Mouse (Mus musculus) midbrain, embryonic 15.5 days (tissue): Measurements from ENCODE around the gene Mmgt2. TPM values are rescaled to one million over a fixed set of nuclear protein-coding genes. Genes with fewer than 3 reads are reported as not detected.
"Not testable (repeated sequence)": the region's sequence is repeated elsewhere in the genome, so short reads cannot be mapped to it uniquely, and the experiment has no call there.

Source experiments
- ATAC-seq: fragments of 200-750 bp; cut with Nextera tagmentation; replicated peaks from 2 replicates; pipeline ENCODE4 v1.8.0; 2017; ENCODE audit warnings: moderate TSS enrichment
- H3K27ac ChIP-seq: fragments of 300-500 bp; sonication (generic); 2 replicates; pipeline ENCODE4 v1.5.1; 2015; ENCODE audit warnings: mild to moderate bottlenecking, inconsistent platforms
- H3K27me3 ChIP-seq: fragments of 300-500 bp; sonication (generic); replicated peaks from 2 replicates; pipeline ENCODE4 v1.6.1; 2015; ENCODE audit warnings: inconsistent platforms
- H3K36me3 ChIP-seq: fragments of 300-500 bp; sonication (generic); replicated peaks from 2 replicates; pipeline ENCODE4 v1.6.1; 2015; ENCODE audit warnings: inconsistent platforms
- H3K4me1 ChIP-seq: fragments of 300-500 bp; sonication (generic); 2 replicates; pipeline ENCODE4 v1.6.1; 2015; ENCODE audit warnings: inconsistent platforms
- H3K4me2 ChIP-seq: fragments of 300-500 bp; sonication (generic); 2 replicates; pipeline ENCODE4 v1.6.1; 2015; ENCODE audit warnings: inconsistent platforms, mild to moderate bottlenecking, moderate library complexity
- H3K4me3 ChIP-seq: fragments of 300-500 bp; sonication (generic); 2 replicates; pipeline ENCODE4 v1.5.1; 2015; ENCODE audit warnings: mild to moderate bottlenecking, inconsistent platforms
- H3K9ac ChIP-seq: fragments of 300-500 bp; sonication (generic); 2 replicates; pipeline ENCODE4 v1.6.1; 2015; ENCODE audit warnings: mild to moderate bottlenecking, inconsistent platforms
- H3K9me3 ChIP-seq: fragments of 300-500 bp; sonication (generic); 2 replicates; pipeline ENCODE4 v1.6.1; 2016; ENCODE audit warnings: inconsistent platforms
- WGBS: fragments of 180-500 bp; shearing (Covaris S2); methylation state at CpG from one replicate; pipeline ENCODE4 v1.1.7; 2015; ENCODE audit warnings: mixed read lengths; 5-methylcytosine and 5-hydroxymethylcytosine counted together
- polyA plus RNA-seq: library from polyadenylated mRNA; unstranded; fragments of >200 nt; fragmentation: Nextera tagmentation; extraction: Ambion mirVana; gene quantifications from 2 replicates; pipeline ENCODE4 v1.2.1, GENCODE M21; 2015

Mmgt2 gene
- polyA plus RNA-seq, 1 experiment from 2014 or later = 21.6 TPM

DNA sequence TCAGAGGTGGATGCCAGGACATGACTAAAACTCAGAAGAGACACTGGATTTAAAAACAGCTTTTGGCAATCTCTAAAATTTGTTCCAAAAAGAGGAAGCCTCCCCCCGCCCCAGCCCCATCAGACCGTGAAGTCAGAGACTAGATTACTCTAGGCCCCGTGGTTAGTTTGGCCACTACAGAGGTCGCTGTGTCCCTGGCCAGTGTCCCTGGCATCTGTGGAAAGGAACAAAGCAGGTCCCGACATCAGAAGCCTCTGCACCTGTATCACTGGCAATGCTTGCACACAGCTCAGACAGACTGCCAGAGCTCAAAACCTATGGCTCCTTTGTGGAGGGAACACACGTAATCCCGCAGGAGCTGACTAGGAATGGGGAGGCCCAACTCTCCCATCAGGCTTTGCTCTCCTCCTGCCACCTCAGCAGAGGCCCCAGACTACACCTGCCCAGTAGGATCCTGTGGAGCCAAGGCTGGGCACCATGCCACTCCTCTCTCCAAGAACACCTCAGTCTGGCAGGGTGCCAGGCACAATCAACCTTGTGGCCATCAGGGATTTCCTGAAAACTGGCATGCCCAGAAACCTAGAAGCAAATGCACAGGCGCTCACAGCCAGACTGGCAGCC, 5.3 kb upstream of the Mmgt2 start:
- Histone ChIP-seq H3K36me3 (no peaks in the 10 kb centered on the region), H3K4me3 (no peak overlapping the region), H3K9ac (no peak overlapping the region), H3K4me2 (no peak overlapping the region), H3K4me1 (peaks cover 49% of the 10 kb centered on the region), H3K27ac (peak overlapping the region; percentile 27), H3K9me3 (no peaks in the 10 kb centered on the region), H3K27me3 (no peaks in the 10 kb centered on the region)
- ATAC-seq = no peak
- 59% methylated on average over 8 of the region's 8 CpGs for WGBS

DNA sequence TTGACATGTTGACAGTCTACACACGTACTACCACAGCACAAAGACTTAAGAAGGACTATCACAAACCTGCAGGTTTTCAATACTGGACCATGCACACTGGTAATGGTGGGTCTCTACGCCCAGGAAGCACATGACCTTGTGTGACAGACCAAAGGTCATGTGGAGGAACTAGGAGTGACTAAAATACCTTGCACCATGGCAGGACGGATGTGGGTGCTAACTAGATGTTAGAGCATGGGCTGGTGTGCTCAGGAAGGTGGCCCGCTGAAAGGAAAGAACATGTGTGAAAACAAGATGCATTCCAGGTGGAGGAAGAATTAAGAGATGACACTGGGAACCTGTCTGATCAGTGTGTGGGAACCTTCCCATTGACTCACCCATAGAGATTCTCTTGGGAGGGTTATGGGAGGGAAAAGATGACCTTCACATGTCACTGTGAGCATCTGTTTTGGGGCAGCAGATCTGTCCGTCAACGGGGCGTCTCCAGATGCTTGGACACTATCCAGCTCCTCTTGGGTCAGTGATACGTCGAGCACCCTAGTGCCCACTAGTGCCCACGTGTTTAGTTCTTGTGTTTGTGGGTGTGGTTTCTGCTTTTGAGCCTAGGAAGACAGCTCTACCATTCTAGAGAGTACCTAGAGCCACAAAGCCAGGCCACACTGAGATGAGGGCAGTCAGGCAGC, 4.6 kb upstream of the Mmgt2 start:
- ATAC-seq = no peak
- peaks cover 50% of the 10 kb centered on the region for H3K4me1 ChIP-seq
- peak overlapping the region; percentile 27; the same call in 1 of the 2 replicates for H3K27ac ChIP-seq
- H3K27me3 ChIP-seq = no peaks in the 10 kb centered on the region
- no peaks in the 10 kb centered on the region for H3K9me3 ChIP-seq
- H3K4me3 ChIP-seq = no peak overlapping the region
- no peak overlapping the region for H3K9ac ChIP-seq
- no peaks in the 10 kb centered on the region for H3K36me3 ChIP-seq
- 87% methylated on average over 10 of the region's 10 CpGs for WGBS
- no peak overlapping the region for H3K4me2 ChIP-seq

DNA sequence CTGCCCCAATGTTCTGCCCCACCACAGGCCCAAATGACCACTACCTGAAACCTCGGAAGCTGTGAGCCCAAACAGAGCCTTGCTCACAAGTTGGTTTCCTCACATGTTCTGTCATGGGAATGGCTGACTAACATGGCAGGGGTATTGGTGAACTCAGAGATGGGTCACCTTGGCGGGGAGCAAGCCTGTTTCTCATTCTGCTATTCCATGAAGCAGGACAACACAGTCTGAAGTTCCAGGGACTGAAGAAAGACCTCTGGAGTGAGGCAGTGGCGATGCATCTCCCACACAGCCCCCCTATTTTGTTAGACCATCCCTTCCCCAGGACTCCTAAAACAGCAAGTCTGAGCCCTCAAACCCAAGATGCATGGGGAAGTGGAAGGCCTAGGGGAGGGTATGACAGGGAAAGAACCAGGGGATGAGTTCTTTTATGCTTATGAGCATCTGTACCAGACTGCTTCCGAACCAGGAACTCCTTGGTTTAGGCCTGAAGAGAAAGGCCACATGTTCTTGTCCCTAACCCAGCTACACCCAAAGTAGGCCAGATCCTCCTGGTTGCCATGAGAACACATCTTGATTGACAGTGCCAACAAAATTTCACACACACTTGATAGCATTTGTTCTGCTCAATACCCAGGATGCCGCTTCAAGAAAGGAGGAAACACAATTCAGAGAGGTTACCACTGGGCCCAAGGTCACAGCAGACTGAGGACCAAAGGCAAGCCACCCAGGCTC, 3.7 kb upstream of the Mmgt2 start:
- H3K9me3 ChIP-seq = no peaks in the 10 kb centered on the region
- peaks cover 57% of the 10 kb centered on the region for H3K4me1 ChIP-seq
- no peak overlapping the region for H3K9ac ChIP-seq
- H3K36me3 ChIP-seq = no peaks in the 10 kb centered on the region
- no peak overlapping the region for H3K27ac ChIP-seq
- no peaks in the 10 kb centered on the region for H3K27me3 ChIP-seq
- 78% methylated on average over 5 of the region's 5 CpGs for WGBS
- peak overlapping the region; percentile 84 for H3K4me2 ChIP-seq
- no peak for ATAC-seq
- no peak overlapping the region for H3K4me3 ChIP-seq

DNA sequence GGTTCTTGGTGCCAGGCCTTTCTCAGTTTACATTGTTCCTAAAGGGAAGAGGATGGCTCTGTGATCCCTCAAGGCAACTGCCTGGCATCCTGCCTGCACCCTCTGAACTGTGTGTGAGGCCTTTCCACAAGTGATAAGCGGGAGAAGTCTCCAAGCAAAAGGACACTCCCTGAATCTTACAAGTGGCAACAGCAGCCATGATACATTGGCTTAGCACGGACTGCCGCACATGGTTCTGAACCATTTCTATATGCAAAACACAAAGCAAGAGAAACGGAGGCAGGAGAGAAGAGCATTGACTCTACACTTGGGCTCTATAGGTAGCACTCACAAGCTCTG, 3.2 kb upstream of the Mmgt2 start:
- Histone ChIP-seq H3K9me3 (no peaks in the 10 kb centered on the region), H3K9ac (no peak overlapping the region), H3K27me3 (no peaks in the 10 kb centered on the region), H3K4me3 (no peak overlapping the region), H3K36me3 (no peaks in the 10 kb centered on the region), H3K4me1 (peaks cover 57% of the 10 kb centered on the region), H3K27ac (no peak overlapping the region), H3K4me2 (peak overlapping the region; percentile 84)
- WGBS = 74% methylated on average over 4 of the region's 4 CpGs
- no peak for ATAC-seq

DNA sequence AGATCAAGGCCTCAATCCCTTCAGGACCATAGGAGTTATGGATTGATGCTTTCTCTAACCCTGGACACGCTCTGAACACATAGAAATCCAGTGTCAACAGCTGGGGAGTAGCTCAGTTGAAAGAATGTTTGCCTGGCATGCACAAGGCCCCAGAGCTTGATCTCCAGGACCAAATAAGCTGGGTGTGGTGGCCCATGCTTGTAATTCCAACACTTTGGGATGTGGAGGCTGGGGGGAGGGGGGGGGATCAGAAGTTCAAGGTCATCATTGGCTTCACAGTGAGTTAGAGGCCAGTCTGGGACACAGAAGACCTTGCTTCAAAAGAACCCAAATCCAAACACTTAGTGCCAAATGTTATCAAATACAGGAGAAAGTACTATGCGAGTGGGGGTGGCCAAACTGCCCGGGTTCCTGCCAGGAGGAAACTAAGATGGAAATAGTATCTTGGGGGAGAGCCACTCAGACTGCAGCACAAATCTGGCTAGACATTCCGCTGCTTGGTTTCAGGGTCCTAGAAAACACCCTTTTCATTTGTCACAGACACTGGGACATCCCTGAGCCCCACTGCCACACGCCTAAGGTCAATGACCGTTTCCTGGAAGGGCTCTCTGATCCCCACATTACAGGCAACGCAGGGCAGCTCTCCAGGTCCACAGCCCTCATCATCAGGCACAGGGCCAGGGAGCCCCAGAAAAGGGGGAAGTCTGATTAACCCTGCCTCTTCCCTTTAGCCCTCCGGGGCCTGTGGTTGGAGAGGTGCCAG, 2.6 kb upstream of the Mmgt2 start:
- Histone ChIP-seq H3K4me2 (peak overlapping the region; percentile 84), H3K27ac (peak overlapping the region; percentile 48; the same call in 1 of the 2 replicates), H3K36me3 (no peaks in the 10 kb centered on the region), H3K4me3 (peak overlapping the region; percentile 84), H3K4me1 (peaks cover 57% of the 10 kb centered on the region), H3K9me3 (no peaks in the 10 kb centered on the region), H3K9ac (no peak overlapping the region), H3K27me3 (no peaks in the 10 kb centered on the region)
- WGBS = 34% methylated on average over 8 of the region's 8 CpGs
- no peak for ATAC-seq

DNA sequence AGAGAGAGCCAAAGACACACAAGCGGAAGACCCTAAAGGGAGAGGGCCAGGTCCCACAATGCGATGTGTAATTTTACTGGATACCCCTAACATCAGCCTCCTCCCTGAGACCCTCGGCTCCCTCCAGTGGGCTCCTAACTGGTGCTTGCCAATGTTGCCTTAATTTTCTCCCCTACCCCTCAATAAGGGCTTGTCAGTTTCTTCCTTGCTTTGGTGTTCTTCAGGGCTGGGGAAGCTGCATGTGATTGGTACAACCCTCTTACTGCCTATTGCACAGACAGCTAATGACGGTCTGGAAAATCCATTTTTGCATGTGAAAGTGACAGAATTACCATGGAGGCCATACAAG, 2.0 kb upstream of the Mmgt2 start:
- H3K27ac ChIP-seq = peak overlapping the region; percentile 48
- peak overlapping the region; percentile 84 for H3K4me3 ChIP-seq
- peak overlapping the region; percentile 84 for H3K4me2 ChIP-seq
- no peaks in the 10 kb centered on the region for H3K27me3 ChIP-seq
- no peak for ATAC-seq
- peaks cover 57% of the 10 kb centered on the region for H3K4me1 ChIP-seq
- WGBS = 27% methylated on average over 4 of the region's 4 CpGs
- H3K36me3 ChIP-seq = no peaks in the 10 kb centered on the region
- H3K9ac ChIP-seq = peak overlapping the region; percentile 12; the same call in 1 of the 2 replicates
- no peaks in the 10 kb centered on the region for H3K9me3 ChIP-seq

DNA sequence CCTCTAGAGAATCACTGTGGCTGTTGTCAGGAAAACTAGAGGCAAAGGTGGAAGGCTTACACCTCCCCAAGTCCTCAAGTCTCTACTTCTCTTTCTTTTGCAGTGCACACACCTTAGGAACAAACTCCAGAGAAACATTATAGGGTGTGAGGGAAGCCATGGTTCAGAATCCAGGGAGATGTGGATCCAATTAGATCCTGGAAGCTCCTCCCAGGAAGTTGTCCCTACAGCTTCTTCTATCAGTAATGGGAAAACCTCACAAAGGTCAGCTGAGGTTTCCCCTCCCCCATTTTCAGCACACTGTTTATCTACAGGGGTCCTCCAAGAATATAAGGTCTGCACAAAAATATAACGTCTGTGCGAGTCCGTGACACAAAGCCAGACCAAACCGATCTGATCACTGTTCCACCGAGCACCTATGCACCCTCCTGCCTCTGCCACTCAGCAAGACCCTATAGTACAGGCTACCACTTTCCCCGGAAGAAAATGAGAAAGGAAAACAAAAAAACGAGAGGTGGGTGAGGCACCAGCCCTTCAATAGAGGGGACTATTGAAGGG, 1.4 kb upstream of the Mmgt2 start:
- H3K9me3 ChIP-seq = no peaks in the 10 kb centered on the region
- H3K27ac ChIP-seq = peak overlapping the region; percentile 48; the same call in 1 of the 2 replicates
- H3K27me3 ChIP-seq = no peaks in the 10 kb centered on the region
- H3K36me3 ChIP-seq = no peaks in the 10 kb centered on the region
- whole genome bisulfite sequencing = 56% methylated on average over 7 of the region's 7 CpGs
- peaks cover 53% of the 10 kb centered on the region for H3K4me1 ChIP-seq
- peak overlapping the region; percentile 84 for H3K4me3 ChIP-seq
- peak overlapping the region; percentile 84 for H3K4me2 ChIP-seq
- H3K9ac ChIP-seq = peak overlapping the region; percentile 75; the same call in 1 of the 2 replicates
- no peak for ATAC-seq

DNA sequence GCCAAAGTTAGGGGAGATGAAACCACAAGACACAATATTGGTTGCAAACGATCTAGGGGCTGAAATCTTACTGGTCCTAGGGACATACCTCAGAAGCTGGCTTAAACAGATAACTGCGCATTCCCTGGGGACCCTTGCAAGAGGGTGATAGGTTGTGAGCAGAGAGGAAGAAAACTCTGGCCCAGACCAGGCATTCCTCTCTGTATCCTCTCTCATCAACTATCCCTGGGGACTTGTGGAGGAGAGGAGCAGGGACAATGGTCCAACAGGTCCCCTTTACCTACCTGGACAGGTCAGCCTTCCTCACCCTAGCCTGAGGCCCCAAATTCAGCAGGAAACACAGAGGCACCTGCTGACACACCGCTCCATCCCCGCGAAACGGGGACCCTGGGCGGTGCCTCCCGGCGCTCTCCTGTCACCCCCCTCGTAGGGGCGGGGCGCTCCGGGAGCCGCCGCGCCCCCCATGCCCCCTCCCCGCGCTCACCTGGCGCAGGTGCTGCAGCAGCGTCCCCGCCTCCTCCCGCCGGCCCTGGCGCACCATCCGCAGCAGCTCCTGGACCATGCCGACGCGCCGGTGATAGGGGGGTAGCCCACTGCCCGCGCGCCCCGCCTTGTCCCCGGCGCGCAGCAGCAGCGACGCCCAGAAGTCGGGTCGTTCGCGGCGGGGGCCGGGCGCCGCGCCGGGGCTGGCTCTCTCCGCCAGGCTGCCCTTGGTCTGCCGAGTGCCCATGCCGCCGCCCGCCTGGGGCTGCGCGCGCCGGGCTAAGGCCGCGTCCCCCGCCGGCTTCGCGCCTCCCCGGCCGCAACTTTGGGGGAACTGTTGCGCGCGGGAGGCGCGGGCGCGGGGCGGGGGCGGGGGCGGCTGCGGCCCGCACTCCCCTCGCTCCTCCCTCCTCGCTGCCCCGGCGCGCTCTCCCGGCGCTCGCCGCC, 538 bp upstream of the Mmgt2 start, which contains the start of gene Lrrc75a:
Gene Lrrc75a (minus strand): TSS at position 863 of the 930 bp plus-strand sequence.
- Histone ChIP-seq H3K9me3 (no peaks in the 10 kb centered on the region), H3K27ac (peak within 1 kb of the TSS; percentile 71), H3K4me1 (peaks cover 53% of the 10 kb centered on the region), H3K36me3 (no peaks in the 10 kb centered on the region), H3K27me3 (no peaks in the 10 kb centered on the region), H3K4me3 (peak within 1 kb of the TSS; percentile 84), H3K9ac (peak within 1 kb of the TSS; percentile 75), H3K4me2 (peak within 1 kb of the TSS; percentile 84)
- peak; percentile 69 for ATAC-seq
- 1% methylated on average over 63 of the region's 86 CpGs for WGBS

DNA sequence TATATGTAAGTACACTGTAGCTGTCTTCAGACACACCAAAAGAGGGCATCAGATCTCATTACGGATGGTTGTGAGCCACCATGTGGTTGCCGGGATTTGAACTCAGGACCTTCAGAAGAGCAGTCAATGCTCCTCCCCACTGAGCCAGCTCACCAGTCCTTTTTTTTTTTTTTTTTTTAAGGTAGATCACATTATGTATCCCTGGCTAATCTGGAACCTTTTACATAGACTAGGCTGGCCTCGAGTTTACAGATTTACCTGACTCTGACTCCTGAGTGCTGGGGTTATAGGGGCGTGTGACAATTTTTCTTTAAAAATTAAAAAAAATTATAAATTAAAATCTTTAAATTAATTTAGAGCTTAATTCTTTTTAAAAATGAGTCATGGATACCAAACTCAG, 1.3 kb downstream of the Mmgt2 start:
- H3K27ac ChIP-seq, H3K9me3 ChIP-seq, H3K36me3 ChIP-seq, H3K4me2 ChIP-seq, H3K9ac ChIP-seq, H3K27me3 ChIP-seq, H3K4me3 ChIP-seq, ATAC-seq: not testable (repeated sequence)
- 84% methylated on average over 4 of the region's 4 CpGs for WGBS
- H3K4me1 ChIP-seq = peaks cover 38% of the 10 kb centered on the region

DNA sequence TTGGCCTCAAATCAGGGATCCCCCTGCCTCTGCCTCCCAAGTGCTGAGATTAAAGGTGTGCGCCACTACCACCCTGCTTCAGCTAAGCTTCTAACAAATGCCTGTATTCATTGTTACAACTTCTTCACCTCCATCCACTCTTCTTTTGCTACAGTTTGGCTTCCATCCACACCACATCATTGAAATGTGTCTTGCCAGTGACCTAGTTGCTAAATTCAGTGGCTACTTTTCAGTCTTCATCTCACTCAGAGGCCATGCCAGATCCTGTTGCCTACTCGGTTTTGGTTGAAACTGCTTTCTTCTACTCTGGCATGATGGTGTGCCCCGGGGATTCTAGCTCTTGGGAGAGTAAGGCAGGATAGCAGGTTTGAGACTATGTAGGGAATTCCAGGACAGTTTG, 3.1 kb downstream of the Mmgt2 start:
- H3K36me3 ChIP-seq = no peaks in the 10 kb centered on the region
- no peak for ATAC-seq
- WGBS = 93% methylated on average over 3 of the region's 3 CpGs
- H3K4me2 ChIP-seq = no peak overlapping the region
- peaks cover 21% of the 10 kb centered on the region for H3K4me1 ChIP-seq
- H3K9ac ChIP-seq = no peak overlapping the region
- H3K4me3 ChIP-seq = no peak overlapping the region
- no peaks in the 10 kb centered on the region for H3K9me3 ChIP-seq
- no peak overlapping the region for H3K27ac ChIP-seq
- H3K27me3 ChIP-seq = no peaks in the 10 kb centered on the region

DNA sequence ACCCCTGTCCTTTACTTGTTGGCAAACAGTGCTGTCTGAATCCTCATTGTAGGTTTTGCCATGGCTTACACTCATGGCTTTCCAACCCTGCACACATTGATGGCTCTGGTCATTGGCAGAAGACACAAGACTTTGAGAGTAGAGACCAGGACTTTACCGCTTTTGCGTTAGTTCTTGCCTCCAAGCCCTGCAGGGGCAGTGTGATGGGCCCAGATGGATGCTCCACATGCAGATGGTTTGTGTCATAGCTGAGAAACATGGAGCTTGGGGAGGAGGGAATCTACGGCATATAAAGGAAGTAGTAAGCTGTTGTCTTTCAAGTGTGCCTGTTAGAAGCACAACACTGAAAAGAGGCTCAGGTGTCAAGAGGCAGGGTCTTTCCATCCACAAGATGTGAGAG, 3.6 kb downstream of the Mmgt2 start:
- Histone ChIP-seq H3K36me3 (no peaks in the 10 kb centered on the region), H3K4me2 (no peak overlapping the region), H3K4me1 (peaks cover 16% of the 10 kb centered on the region), H3K27me3 (no peaks in the 10 kb centered on the region), H3K27ac (no peak overlapping the region), H3K9me3 (no peaks in the 10 kb centered on the region), H3K4me3 (no peak overlapping the region), H3K9ac (no peak overlapping the region)
- WGBS = 96% methylated on average over 3 of the region's 3 CpGs
- no peak for ATAC-seq
